Mouse (Mus musculus): Measurements from ENCODE around the gene Gm20388. TPM values are rescaled to one million over a fixed set of nuclear protein-coding genes. Genes with fewer than 3 reads are reported as not detected.
A peak's percentile ranks its signal among the peaks of the same experiment; 100 is the strongest.
"Not testable (repeated sequence)": the region's sequence is repeated elsewhere in the genome, so short reads cannot be mapped to it uniquely, and the experiment has no call there.

Gene Gm20388
- polyA plus RNA-seq, 1 experiment from 2014 or later, result not detected

- Histone ChIP-seq H3K4me3 (no peak overlapping the region), H3K27me3 (replicated peaks) (no peaks in the 10 kb centered on the region), H3K4me2 (no peak overlapping the region), H3K36me3 (peaks cover 100% of the 10 kb centered on the region), H3K27ac (replicated peaks) (no peak overlapping the region), H3K9me3 (no peaks in the 10 kb centered on the region), H3K9ac (no peak overlapping the region), H3K4me1 (no peaks in the 10 kb centered on the region)
- no peak for ATAC-seq (ENCODE audit: extremely low read depth, insufficient number of reproducible peaks, low FRiP score, low TSS enrichment)
- 87% methylated on average over 12 of the region's 12 CpGs for WGBS
Measured at GRCm38 (mm10) chr8:123083610-123084009, 3173.0 kb downstream of the Gm20388 start.

GRCm38 (mm10) chr8:123087289-123087688 is 3176.6 kb downstream of the Gm20388 start:
- no peak for ATAC-seq (ENCODE audit: extremely low read depth, insufficient number of reproducible peaks, low FRiP score, low TSS enrichment)
- H3K4me1 ChIP-seq, result no peaks in the 10 kb centered on the region
- H3K27ac ChIP-seq (replicated peaks), result no peak overlapping the region

DNA sequence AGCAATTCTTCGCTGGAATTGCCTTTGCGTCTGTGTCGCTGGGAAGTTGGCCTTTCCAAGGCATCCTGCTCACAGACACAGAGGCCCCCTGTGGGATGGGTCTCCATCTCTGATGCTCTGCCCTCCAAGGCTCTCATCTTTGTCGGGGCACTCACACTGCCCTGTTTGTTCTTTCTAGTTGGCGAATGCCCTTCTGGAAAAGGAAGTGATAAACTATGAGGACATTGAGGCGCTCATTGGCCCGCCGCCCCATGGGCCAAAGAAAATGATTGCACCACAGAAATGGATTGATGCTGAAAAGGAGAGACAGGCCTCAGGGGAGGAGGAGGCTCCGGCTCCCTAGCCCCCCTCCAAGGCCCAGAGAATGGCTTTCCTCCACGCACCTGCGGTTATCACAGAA is 3186.6 kb downstream of the Gm20388 start:
- Histone ChIP-seq H3K9me3 (no peaks in the 10 kb centered on the region), H3K4me2 (no peak overlapping the region), H3K4me3 (no peak overlapping the region), H3K4me1 (0 out of 2 replicates have a peak, but pooled peaks cover 4% of the 10 kb centered on the region), H3K9ac (no peak overlapping the region), H3K27ac (replicated peaks) (no peak overlapping the region), H3K27me3 (replicated peaks) (no peaks in the 10 kb centered on the region), H3K36me3 (peaks cover 55% of the 10 kb centered on the region)
- no peak for ATAC-seq (ENCODE audit: extremely low read depth, insufficient number of reproducible peaks, low FRiP score, low TSS enrichment)
- 88% methylated on average over 11 of the region's 11 CpGs for WGBS

More at GRCm38 (mm10) chr8:123087289-123087688, 3176.6 kb downstream of the Gm20388 start:
- Histone ChIP-seq H3K9ac (no peak overlapping the region), H3K4me2 (no peak overlapping the region), H3K4me3 (no peak overlapping the region), H3K27me3 (replicated peaks) (no peaks in the 10 kb centered on the region), H3K9me3 (no peaks in the 10 kb centered on the region), H3K36me3 (peaks cover 100% of the 10 kb centered on the region)
- 78% methylated on average over 9 of the region's 9 CpGs for WGBS

DNA sequence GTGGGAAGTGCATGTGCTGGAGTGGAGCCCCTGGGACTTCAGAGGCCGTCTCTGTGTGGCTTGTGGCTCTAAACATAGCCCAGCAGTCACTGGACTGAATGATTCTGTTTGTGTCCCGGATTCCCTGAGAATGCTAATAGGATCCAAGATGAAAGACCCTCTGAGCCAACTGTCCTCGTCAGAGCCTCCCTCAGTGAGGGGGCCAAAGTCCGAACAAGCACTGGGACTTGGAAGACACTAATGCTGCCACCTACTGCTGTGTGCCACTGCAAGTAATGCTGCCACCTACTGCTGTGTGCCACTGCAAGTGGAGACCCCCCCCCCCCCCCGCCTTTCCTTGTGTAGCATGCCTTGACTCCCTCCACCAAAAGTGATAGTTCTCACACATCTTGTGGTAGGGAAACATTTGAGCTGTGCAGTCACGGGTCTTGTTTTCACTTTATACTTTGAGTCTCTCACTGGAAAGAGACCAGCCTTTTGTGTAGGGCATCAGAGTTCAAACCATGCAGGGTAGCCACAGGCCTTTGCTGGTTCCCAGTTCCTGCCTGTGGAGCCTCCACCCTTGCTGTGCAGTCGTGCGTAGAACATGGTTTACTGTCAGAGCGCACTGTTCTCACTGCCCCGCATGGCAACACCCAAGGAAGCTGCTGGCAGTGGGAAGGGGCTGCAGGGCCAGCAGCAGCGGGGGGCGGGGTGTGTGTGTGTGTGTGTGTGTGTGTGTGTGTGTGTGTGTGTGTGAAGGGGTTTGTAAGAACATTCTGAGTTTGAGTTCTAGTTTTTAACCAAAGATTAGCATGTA is 3187.3 kb downstream of the Gm20388 start:
- no peaks in the 10 kb centered on the region for H3K27me3 ChIP-seq (replicated peaks)
- 80% methylated on average over 12 of the region's 12 CpGs for WGBS
- 0 out of 2 replicates have a peak, but pooled peaks cover 4% of the 10 kb centered on the region for H3K4me1 ChIP-seq
- no peak overlapping the region for H3K4me2 ChIP-seq
- no peak overlapping the region; the same call in 1 of the 2 replicates for H3K9ac ChIP-seq
- no peak for ATAC-seq (ENCODE audit: extremely low read depth, insufficient number of reproducible peaks, low FRiP score, low TSS enrichment)
- H3K9me3 ChIP-seq, result no peaks in the 10 kb centered on the region
- no peak overlapping the region for H3K4me3 ChIP-seq
- no peak overlapping the region for H3K27ac ChIP-seq (replicated peaks)
- peaks cover 48% of the 10 kb centered on the region for H3K36me3 ChIP-seq

DNA sequence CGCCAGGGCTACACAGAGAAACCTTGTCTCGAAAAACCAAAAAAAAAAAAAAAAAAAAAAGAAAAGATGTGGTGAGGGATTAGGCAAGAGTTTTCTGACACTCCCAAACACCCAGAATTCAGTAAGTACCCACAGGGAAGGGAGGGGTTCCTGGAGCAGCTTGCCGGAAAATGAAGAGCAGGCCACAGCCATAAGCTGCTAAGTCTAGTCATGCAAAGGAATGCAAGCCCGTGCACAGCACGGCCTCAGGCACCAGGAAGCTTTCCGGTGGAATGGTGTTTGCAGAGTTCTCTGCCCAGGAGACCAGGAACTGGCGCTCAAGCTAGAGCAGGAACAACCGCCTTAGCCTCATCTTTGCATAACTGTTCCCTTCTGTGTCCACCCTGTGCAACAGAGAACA is 3189.6 kb downstream of the Gm20388 start:
- Histone ChIP-seq H3K36me3 (peaks cover 48% of the 10 kb centered on the region), H3K4me3 (no peak overlapping the region), H3K4me2 (no peak overlapping the region), H3K4me1 (peaks cover 15% of the 10 kb centered on the region), H3K27me3 (replicated peaks) (no peaks in the 10 kb centered on the region), H3K9ac (no peak overlapping the region), H3K9me3 (no peaks in the 10 kb centered on the region), H3K27ac (replicated peaks) (0 out of 2 replicates have a peak overlapping the region, but pooled peaks have one; percentile 43)
- 50% methylated on average over 8 of the region's 8 CpGs for WGBS
- ATAC-seq (ENCODE audit: extremely low read depth, insufficient number of reproducible peaks, low FRiP score, low TSS enrichment), result no peak

GRCm38 (mm10) chr8:123101244-123101643 is 3190.6 kb downstream of the Gm20388 start:
- Histone ChIP-seq H3K4me3 (no peak overlapping the region), H3K27ac (replicated peaks) (no peak overlapping the region), H3K4me1 (peaks cover 15% of the 10 kb centered on the region), H3K4me2 (peak overlapping the region; percentile 90), H3K9me3 (no peaks in the 10 kb centered on the region), H3K9ac (peak overlapping the region; percentile 88; the same call in 1 of the 2 replicates), H3K27me3 (replicated peaks) (no peaks in the 10 kb centered on the region), H3K36me3 (peaks cover 51% of the 10 kb centered on the region)
- ATAC-seq (ENCODE audit: extremely low read depth, insufficient number of reproducible peaks, low FRiP score, low TSS enrichment), result no peak
- WGBS, result 70% methylated on average over 4 of the region's 4 CpGs

GRCm38 (mm10) chr8:123101735-123102685 is 3191.4 kb downstream of the Gm20388 start, which contains the start of gene Rpl13:
Gene Rpl13, plus strand, starts transcription at chr8:123102350.
- peak within 1 kb of the TSS; percentile 89 for H3K27ac ChIP-seq (replicated peaks)
- H3K27me3 ChIP-seq (replicated peaks), result no peaks in the 10 kb centered on the region
- peak; percentile 88 for ATAC-seq (ENCODE audit: extremely low read depth, insufficient number of reproducible peaks, low FRiP score, low TSS enrichment)
- 2% methylated on average over 53 of the region's 56 CpGs for WGBS
- peaks cover 15% of the 10 kb centered on the region for H3K4me1 ChIP-seq
- peak within 1 kb of the TSS; percentile 93 for H3K9ac ChIP-seq
- H3K36me3 ChIP-seq, result peaks cover 48% of the 10 kb centered on the region
- peak within 1 kb of the TSS; percentile 84 for H3K4me3 ChIP-seq
- peak within 1 kb of the TSS; percentile 90 for H3K4me2 ChIP-seq
- H3K9me3 ChIP-seq, result no peaks in the 10 kb centered on the region

GRCm38 (mm10) chr8:123102855-123103254 is 3192.2 kb downstream of the Gm20388 start:
- H3K36me3 ChIP-seq, result peaks cover 40% of the 10 kb centered on the region
- WGBS, result 1% methylated on average over 26 of the region's 26 CpGs
- ATAC-seq (ENCODE audit: extremely low read depth, insufficient number of reproducible peaks, low FRiP score, low TSS enrichment); H3K27me3 ChIP-seq (replicated peaks); H3K9me3 ChIP-seq: not testable (repeated sequence)
- H3K4me3 ChIP-seq, result peak overlapping the region; percentile 84
- H3K4me2 ChIP-seq, result peak overlapping the region; percentile 90
- H3K9ac ChIP-seq, result peak overlapping the region; percentile 93
- peak overlapping the region; percentile 89 for H3K27ac ChIP-seq (replicated peaks)
- H3K4me1 ChIP-seq, result peaks cover 15% of the 10 kb centered on the region

DNA sequence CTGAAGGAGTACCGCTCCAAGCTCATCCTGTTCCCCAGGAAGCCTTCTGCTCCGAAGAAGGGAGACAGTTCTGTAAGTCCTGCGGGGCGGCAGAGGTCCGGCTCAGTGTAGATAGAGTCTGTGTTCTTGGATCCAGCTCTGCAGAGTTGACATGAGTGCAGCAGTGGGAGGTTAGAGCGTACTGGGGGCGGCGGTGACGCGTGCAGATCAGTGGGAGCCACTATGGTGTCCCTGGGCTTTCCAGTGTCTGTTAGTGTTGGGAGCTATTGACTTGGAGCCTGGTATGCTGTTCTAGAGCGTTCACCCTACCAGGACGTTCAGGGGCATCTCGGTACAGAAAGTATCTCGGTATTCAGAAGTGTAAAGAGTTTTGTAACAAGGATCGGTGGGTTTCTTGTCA is 3192.6 kb downstream of the Gm20388 start:
- Histone ChIP-seq H3K9me3 (no peaks in the 10 kb centered on the region), H3K4me3 (peak overlapping the region; percentile 84), H3K4me1 (peaks cover 15% of the 10 kb centered on the region), H3K27me3 (replicated peaks) (no peaks in the 10 kb centered on the region), H3K27ac (replicated peaks) (peak overlapping the region; percentile 89), H3K9ac (peak overlapping the region; percentile 93), H3K36me3 (peaks cover 35% of the 10 kb centered on the region), H3K4me2 (peak overlapping the region; percentile 90)
- 12% methylated on average over 15 of the region's 15 CpGs for WGBS
- ATAC-seq (ENCODE audit: extremely low read depth, insufficient number of reproducible peaks, low FRiP score, low TSS enrichment), result no peak

DNA sequence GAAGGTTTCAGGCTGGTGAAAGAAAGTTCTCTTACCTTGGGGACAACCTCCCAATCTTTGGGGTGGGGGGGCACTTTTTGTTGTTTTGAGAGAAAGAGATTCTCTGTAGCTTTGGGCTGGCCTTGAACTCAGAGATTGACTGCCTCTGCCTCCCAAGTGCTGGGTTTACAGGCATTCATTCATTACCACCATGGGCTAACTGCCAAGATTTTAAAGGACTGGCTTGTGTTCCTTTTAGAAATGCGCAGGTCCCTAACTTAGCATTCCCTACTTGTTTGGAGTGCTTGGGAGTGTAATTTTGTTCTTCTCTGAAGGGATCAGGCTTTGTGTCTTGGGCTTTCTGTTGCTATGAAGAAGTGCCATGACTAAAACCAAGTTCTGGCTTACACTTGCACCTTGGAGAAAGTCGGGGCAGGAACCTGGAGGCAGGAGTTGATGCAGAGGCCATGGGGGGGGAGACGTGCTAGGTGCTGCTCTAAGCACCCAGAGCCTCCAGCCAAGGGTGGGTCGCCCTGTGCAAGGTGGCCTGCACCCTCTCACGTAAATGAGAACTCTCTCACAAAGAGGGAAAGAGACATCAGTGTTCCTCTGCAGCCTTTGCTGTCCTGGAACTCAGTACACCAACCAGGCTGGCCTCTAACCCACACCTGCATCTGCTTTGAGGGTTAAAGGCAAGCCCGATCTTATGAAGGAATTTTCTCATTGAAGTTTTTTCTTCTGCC is 3193.6 kb downstream of the Gm20388 start:
- peak overlapping the region; percentile 90 for H3K4me2 ChIP-seq
- H3K4me1 ChIP-seq, result peaks cover 15% of the 10 kb centered on the region
- no peak for ATAC-seq (ENCODE audit: extremely low read depth, insufficient number of reproducible peaks, low FRiP score, low TSS enrichment)
- peaks cover 31% of the 10 kb centered on the region for H3K36me3 ChIP-seq
- whole genome bisulfite sequencing, result 80% methylated on average over 6 of the region's 6 CpGs
- peak overlapping the region; percentile 93 for H3K9ac ChIP-seq
- H3K27me3 ChIP-seq (replicated peaks), result no peaks in the 10 kb centered on the region
- peak overlapping the region; percentile 84 for H3K4me3 ChIP-seq
- H3K9me3 ChIP-seq, result no peaks in the 10 kb centered on the region
- H3K27ac ChIP-seq (replicated peaks), result peak overlapping the region; percentile 89

All from heart, embryonic 13.5 days (tissue).